ENCODE assay signal across 8 mouse cellular contexts in genomic region chr17:37046312-37047112, GRCm38 (mm10). TPM values are rescaled to one million over a fixed set of nuclear protein-coding genes. Genes with fewer than 3 reads are reported as not detected.
DNase-seq lines count a peak whose midpoint lies in the region; ATAC-seq and TF ChIP-seq lines count a peak whose summit lies in the region.

No protein-coding gene starts in this region.

- DNase-seq in adrenal gland, adult 18-20 months (ENCODE audit: low spot score in 2 of 2): peak; percentile 64 to 66
- DNase-seq in adrenal gland, adult 8-10 months: no peak
- peak; percentile 86 for DNase-seq in cerebellum, adult 11-12 months
- DNase-seq in forebrain, postnatal 0 days: peak; percentile 75
- DNase-seq in hindbrain, embryonic 14.5 days (ENCODE audit: low spot score): peak; percentile 51
- peak; percentile 60 to 65 for DNase-seq in left cerebral cortex, adult 2 months (ENCODE audit: extremely low spot score in 1 of 2, low spot score in 2 of 2)
- DNase-seq in lung, postnatal 4 days: peak; percentile 70 to 78

- peak overlapping the region; percentile 84 for H3K4me2 ChIP-seq in forebrain, postnatal 0 days (ENCODE audit: low read depth)
- peak overlapping the region; percentile 89 for H3K4me2 ChIP-seq in hindbrain, embryonic 14.5 days (replicated peaks)

- peak overlapping the region; percentile 94 for H3K27ac ChIP-seq in forebrain, postnatal 0 days (ENCODE audit: low read depth, low read length)
- peak overlapping the region; percentile 97 for H3K27ac ChIP-seq in hindbrain, embryonic 14.5 days
- peak overlapping the region; percentile 97 for H3K27ac ChIP-seq in left cerebral cortex, adult 2 months
- H3K27ac ChIP-seq in small intestine, adult 2 months (ENCODE audit: insufficient read depth, low read depth, low read length): no peak overlapping the region

- no peaks in the 10 kb centered on the region for H3K27me3 ChIP-seq in forebrain, postnatal 0 days (ENCODE audit: insufficient read depth, low read length)
- no peaks in the 10 kb centered on the region for H3K27me3 ChIP-seq in hindbrain, embryonic 14.5 days (ENCODE audit: control insufficient read depth, insufficient read depth, low read length)
- H3K27me3 ChIP-seq in small intestine, adult 2 months (ENCODE audit: control insufficient read depth, insufficient read depth, low read length): peaks cover 19% of the 10 kb centered on the region

- peak overlapping the region; percentile 95 for H3K4me3 ChIP-seq in forebrain, postnatal 0 days (ENCODE audit: low read depth, low read length)
- H3K4me3 ChIP-seq in hindbrain, embryonic 14.5 days (replicated peaks; ENCODE audit: low read length): peak overlapping the region; percentile 96
- peak overlapping the region; percentile 83 for H3K4me3 ChIP-seq in left cerebral cortex, adult 2 months
- peak overlapping the region; percentile 89 for H3K4me3 ChIP-seq in small intestine, adult 2 months (ENCODE audit: low read depth, low read length)

- no peak for TF ChIP-seq POLR2A in small intestine, adult 2 months (IDR thresholded peaks at IDR 0.05; ENCODE audit: low read depth, low read length)

- peak; percentile 65 for TF ChIP-seq CTCF in forebrain, postnatal 0 days (IDR thresholded peaks at IDR 0.05; ENCODE audit: low read depth)
- TF ChIP-seq CTCF in left cerebral cortex, adult 2 months (IDR thresholded peaks at IDR 0.05): peak; percentile 7; the same call in 1 of the 2 replicates
- no peak for TF ChIP-seq CTCF in small intestine, adult 2 months (IDR thresholded peaks at IDR 0.05; ENCODE audit: extremely low read depth, insufficient read length, insufficient replicate concordance, low read depth, low read length)

- no peaks in the 10 kb centered on the region for H3K36me3 ChIP-seq in forebrain, postnatal 0 days (ENCODE audit: insufficient read depth)
- H3K36me3 ChIP-seq in hindbrain, embryonic 14.5 days (replicated peaks; ENCODE audit: control insufficient read depth, insufficient read depth): no peaks in the 10 kb centered on the region; the same call in 1 of the 2 replicates
- H3K36me3 ChIP-seq in small intestine, adult 2 months (ENCODE audit: control insufficient read depth, insufficient read depth, low read length): no peaks in the 10 kb centered on the region

- under 1% methylated on average over 24 of the region's 58 CpGs for WGBS in forebrain, postnatal 0 days
- under 1% methylated on average over 31 of the region's 58 CpGs for WGBS in hindbrain, embryonic 14.5 days
- under 1% methylated on average over 53 of the region's 58 CpGs for WGBS in small intestine, adult 2 months

- H3K9me3 ChIP-seq in forebrain, postnatal 0 days (ENCODE audit: low read length): no peaks in the 10 kb centered on the region
- no peaks in the 10 kb centered on the region for H3K9me3 ChIP-seq in hindbrain, embryonic 14.5 days (ENCODE audit: control insufficient read depth, low read length)

- peak overlapping the region; percentile 98 for H3K9ac ChIP-seq in forebrain, postnatal 0 days
- H3K9ac ChIP-seq in hindbrain, embryonic 14.5 days: peak overlapping the region; percentile 99

- H3K4me1 ChIP-seq in forebrain, postnatal 0 days (ENCODE audit: insufficient read depth): peaks cover 7% of the 10 kb centered on the region; the same call in 1 of the 2 replicates
- H3K4me1 ChIP-seq in hindbrain, embryonic 14.5 days (replicated peaks; ENCODE audit: control insufficient read depth, insufficient read depth, low read length): peaks cover 40% of the 10 kb centered on the region
- peaks cover 17% of the 10 kb centered on the region for H3K4me1 ChIP-seq in small intestine, adult 2 months (ENCODE audit: control insufficient read depth, insufficient read depth, insufficient read length, low read length)

- peak; percentile 57 for ATAC-seq in forebrain, postnatal 0 days
- ATAC-seq in hindbrain, embryonic 14.5 days (ENCODE audit: low FRiP score): peak; percentile 52

- intact Hi-C loops in left cerebral cortex, adult 2 months (cut with DNase I): loop anchor here (1.0 to 10.0 kb wide), 6 partner anchors 50 to 772 kb away; partner anchors contain the start of genes Trim26, Trim39, Znrd1 and Znrd1as

RNA-seq across cellular contexts. Expression of gene Gabbr1, which starts 0.7 kb away (rescaled TPM):
- 10 to 100 TPM; 23.3 to 28.6 TPM for total RNA-seq in adrenal gland, adult 18-20 months (2021)
- 10 to 100 TPM; 25.3 to 63.8 (median 50.8) TPM for total RNA-seq in adrenal gland, adult 8-10 months (2022)
- total RNA-seq in forebrain, postnatal 0 days (2014; rRNA removed): 353 and 416 TPM in 2 replicates
- 58.1 and 80.1 TPM in 2 replicates for polyA plus RNA-seq in forebrain, postnatal 0 days (2015; fragmentation: Nextera tagmentation; extraction: Ambion mirVana)
- polyA plus RNA-seq in hindbrain, embryonic 14.5 days (2014; fragmentation: Nextera tagmentation; extraction: Ambion mirVana): 114 and 117 TPM in 2 replicates
- total RNA-seq in left cerebral cortex, adult 2 months (2021): 100 to 1,000 TPM; 687 to 720 TPM
- 7.3 and 14.5 TPM in 2 replicates for polyA plus RNA-seq in small intestine, adult 2 months (2012; rRNA removed)

RNA-seq across cellular contexts. Expression of gene Mog, which starts 23.3 kb away (rescaled TPM):
- total RNA-seq in adrenal gland, adult 18-20 months (2021): not detected
- not detected for total RNA-seq in adrenal gland, adult 8-10 months (2022)
- not detected in 2 replicates for total RNA-seq in forebrain, postnatal 0 days (2014; rRNA removed)
- 0.53 and 1.1 TPM in 2 replicates for polyA plus RNA-seq in forebrain, postnatal 0 days (2015; fragmentation: Nextera tagmentation; extraction: Ambion mirVana)
- 2.2 and 3.1 TPM in 2 replicates for polyA plus RNA-seq in hindbrain, embryonic 14.5 days (2014; fragmentation: Nextera tagmentation; extraction: Ambion mirVana)
- 10 to 100 TPM; 29.1 to 29.2 TPM for total RNA-seq in left cerebral cortex, adult 2 months (2021)
- not detected in 2 replicates for polyA plus RNA-seq in small intestine, adult 2 months (2012; rRNA removed)

RNA-seq across cellular contexts. Expression of gene Olfr90, which starts 41.8 kb away (rescaled TPM):
- not detected for total RNA-seq in adrenal gland, adult 18-20 months (2021)
- total RNA-seq in adrenal gland, adult 8-10 months (2022): not detected
- not detected in 2 replicates for total RNA-seq in forebrain, postnatal 0 days (2014; rRNA removed)
- not detected in 2 replicates for polyA plus RNA-seq in forebrain, postnatal 0 days (2015; fragmentation: Nextera tagmentation; extraction: Ambion mirVana)
- polyA plus RNA-seq in hindbrain, embryonic 14.5 days (2014; fragmentation: Nextera tagmentation; extraction: Ambion mirVana): not detected in 2 replicates
- under 1 TPM in 1 of 2 experiments, not detected in 1; 0.12 TPM for total RNA-seq in left cerebral cortex, adult 2 months (2021)
- polyA plus RNA-seq in small intestine, adult 2 months (2012; rRNA removed): not detected in 2 replicates

RNA-seq across cellular contexts. Expression of gene Zfp57, which starts 45.5 kb away (rescaled TPM):
- total RNA-seq in adrenal gland, adult 18-20 months (2021): 1 to 10 TPM; 2.5 to 3.5 TPM
- total RNA-seq in adrenal gland, adult 8-10 months (2022): 1 to 10 TPM; 2.0 to 2.6 (median 2.3) TPM
- total RNA-seq in forebrain, postnatal 0 days (2014; rRNA removed): 208 and 220 TPM in 2 replicates
- 113 and 148 TPM in 2 replicates for polyA plus RNA-seq in forebrain, postnatal 0 days (2015; fragmentation: Nextera tagmentation; extraction: Ambion mirVana)
- 225 and 236 TPM in 2 replicates for polyA plus RNA-seq in hindbrain, embryonic 14.5 days (2014; fragmentation: Nextera tagmentation; extraction: Ambion mirVana)
- 10 to 100 TPM; 16.7 to 17.8 TPM for total RNA-seq in left cerebral cortex, adult 2 months (2021)
- polyA plus RNA-seq in small intestine, adult 2 months (2012; rRNA removed): 0.70 and 0.84 TPM in 2 replicates

RNA-seq across cellular contexts. Expression of gene Olfr91, which starts 51.6 kb away (rescaled TPM):
- total RNA-seq in adrenal gland, adult 18-20 months (2021): not detected
- total RNA-seq in adrenal gland, adult 8-10 months (2022): not detected
- total RNA-seq in forebrain, postnatal 0 days (2014; rRNA removed): not detected in 2 replicates
- not detected in 2 replicates for polyA plus RNA-seq in forebrain, postnatal 0 days (2015; fragmentation: Nextera tagmentation; extraction: Ambion mirVana)
- polyA plus RNA-seq in hindbrain, embryonic 14.5 days (2014; fragmentation: Nextera tagmentation; extraction: Ambion mirVana): not detected in 2 replicates
- total RNA-seq in left cerebral cortex, adult 2 months (2021): not detected
- polyA plus RNA-seq in small intestine, adult 2 months (2012; rRNA removed): not detected in 2 replicates

Comparison
In these comparisons a context has a peak if more than half of its experiments do, and no peak if none do; other contexts are left out.
1. RNA of gene Mog, which starts 23.3 kb away (total RNA-seq): 29.1 to 29.2 TPM in left cerebral cortex, adult 2 months; not detected in adrenal gland, adult 18-20 months, not detected in adrenal gland, adult 8-10 months and not detected in forebrain, postnatal 0 days; every median in the first group is over 10 times any median in the second.
2. Peak in every context shown above with its lines, with median percentiles within 50 percentile points of each other: H3K4me3 ChIP-seq.